Mouse (Mus musculus): ENCODE measurements at regions not wholly inside any gene's neighbourhood (a gene's known extent, or its start where the extent isn't known, plus 50 kb on each side); places are given as distances from the start of the nearest gene placed in this dataset.
A peak's percentile ranks its signal among the peaks of the same experiment; 100 is the strongest.

GRCm38 (mm10) chr11:63570646-63571045 lies 351.4 kb downstream of the Hs3st3b1 start:
- DNase-seq (ENCODE audit: low read depth, low spot score), result no peak

DNA sequence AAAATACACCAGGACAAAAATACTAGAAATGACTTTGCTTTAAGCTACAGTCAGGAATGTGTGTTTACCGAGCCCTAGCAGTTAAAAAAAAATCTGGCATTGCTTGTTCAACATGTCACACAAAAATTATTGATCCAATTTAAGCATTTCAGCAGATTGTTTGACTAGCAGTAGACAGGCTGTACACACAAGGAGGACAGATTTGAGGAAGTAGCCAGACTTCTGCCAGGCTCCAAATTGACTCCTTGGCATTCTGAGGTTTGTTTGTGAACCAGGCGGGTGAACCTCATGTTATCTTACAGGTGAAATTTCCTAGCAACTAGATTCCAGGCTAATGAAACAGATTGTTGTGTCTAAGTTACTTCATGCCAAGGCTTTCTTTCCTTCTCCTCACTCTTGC lies 348.8 kb downstream of the Hs3st3b1 start:
- DNase-seq (ENCODE audit: low read depth, low spot score), result no peak

DNA sequence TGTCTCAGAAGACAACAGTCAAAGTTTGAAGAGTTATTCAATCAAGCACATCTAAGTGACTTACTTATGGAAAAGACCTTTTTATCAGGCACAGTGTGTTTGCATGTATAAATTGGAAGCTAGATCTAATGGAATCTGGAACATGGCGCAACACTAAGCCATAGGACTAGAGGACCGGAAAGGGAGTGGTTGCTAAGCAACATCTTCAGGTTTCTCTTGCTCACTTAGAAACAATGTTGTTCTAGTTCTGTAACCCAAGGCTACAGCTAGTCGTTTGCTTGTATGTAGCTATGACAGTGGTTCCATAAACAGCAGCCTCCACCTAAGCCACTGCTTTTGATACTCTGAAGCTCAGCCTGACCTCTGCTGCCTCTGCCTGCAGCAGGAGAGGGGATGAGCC lies 338.8 kb downstream of the Hs3st3b1 start:
- DNase-seq (ENCODE audit: low read depth, low spot score), result no peak

DNA sequence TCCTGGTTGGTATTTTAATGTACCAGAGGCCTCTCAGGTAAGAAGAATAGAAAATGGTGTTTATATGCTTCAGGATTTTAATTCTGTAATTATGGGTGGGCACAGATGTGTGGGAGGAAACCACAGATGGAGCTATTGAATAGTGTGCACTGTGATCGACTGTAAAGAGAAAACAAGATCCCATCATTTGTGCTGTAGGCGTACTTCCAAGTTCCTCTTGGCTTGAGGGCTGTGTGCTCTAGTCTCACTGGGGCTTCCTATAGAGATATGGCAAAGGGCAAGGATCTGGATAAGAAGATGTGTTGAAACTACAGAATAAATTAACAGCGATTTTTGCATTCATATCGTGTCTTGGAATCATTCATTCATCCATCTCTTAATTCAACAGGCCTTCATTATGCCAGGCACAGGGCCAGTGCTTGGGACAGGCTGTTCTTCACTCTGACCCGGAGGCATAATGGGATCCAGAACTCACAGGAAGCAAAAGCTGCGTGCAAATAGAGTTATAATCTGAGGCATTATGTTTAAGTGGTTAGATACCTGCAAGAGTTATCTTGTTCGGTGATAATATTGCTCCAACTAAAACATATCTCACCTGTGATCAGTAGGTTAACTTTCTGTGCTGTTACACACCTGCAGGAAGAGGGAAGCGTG lies 336.7 kb downstream of the Hs3st3b1 start:
- no peak for DNase-seq (ENCODE audit: low read depth, low spot score)

GRCm38 (mm10) chr11:63620220-63620619 lies 301.9 kb downstream of the Hs3st3b1 start:
- DNase-seq (ENCODE audit: low read depth, low spot score), result no peak

DNA sequence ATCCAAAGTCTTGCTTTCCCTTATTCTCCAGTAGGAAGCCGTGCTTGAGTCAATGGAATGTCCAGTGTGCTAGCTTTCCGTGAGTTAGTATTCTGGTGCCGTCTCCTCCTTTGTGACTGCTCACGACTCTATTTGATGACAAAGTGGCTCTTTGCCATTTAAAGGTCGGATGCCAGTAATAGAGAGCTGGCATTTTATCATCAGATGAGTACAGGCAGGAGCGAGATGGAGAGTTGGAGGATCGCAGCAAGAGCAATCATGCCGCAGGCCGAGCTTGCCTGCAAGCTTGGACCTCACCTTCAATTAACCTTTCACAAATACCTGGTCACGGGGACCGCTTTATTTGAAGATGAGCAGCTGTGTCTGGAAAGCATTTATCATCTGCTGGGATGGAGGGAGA lies 291.8 kb downstream of the Hs3st3b1 start:
- DNase-seq (ENCODE audit: low read depth, low spot score), result no peak

GRCm38 (mm10) chr11:63657057-63657456 lies 265.0 kb downstream of the Hs3st3b1 start:
- DNase-seq (ENCODE audit: low read depth, low spot score), result no peak

- DNase-seq (ENCODE audit: low read depth, low spot score), result no peak
These were observed 256.7 kb downstream of the Hs3st3b1 start for GRCm38 (mm10) chr11:63665268-63665934.

GRCm38 (mm10) chr11:63670477-63670876 lies 251.6 kb downstream of the Hs3st3b1 start:
- no peak for DNase-seq (ENCODE audit: low read depth, low spot score)

- DNase-seq (ENCODE audit: low read depth, low spot score), result no peak
These were observed 250.3 kb downstream of the Hs3st3b1 start for GRCm38 (mm10) chr11:63671816-63672215.

DNA sequence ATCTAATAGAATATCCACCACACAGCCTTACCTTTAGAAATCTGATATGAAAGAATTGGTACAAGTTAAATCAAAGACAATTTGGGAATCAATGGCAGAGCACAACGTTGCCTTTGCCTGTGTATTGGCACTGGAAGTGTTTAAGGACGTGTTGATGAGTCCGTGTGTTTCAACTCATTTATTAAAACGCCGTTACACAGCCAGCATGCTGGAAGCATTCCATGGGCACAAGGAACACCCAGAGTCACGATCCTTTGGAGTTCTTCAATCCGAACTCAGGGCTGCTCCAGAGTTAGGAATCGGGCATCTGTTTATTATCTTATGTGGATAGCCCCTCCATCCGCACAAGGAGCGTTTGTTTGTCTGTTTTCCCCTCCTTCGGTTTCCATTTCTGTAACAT lies 244.2 kb downstream of the Hs3st3b1 start:
- no peak for DNase-seq (ENCODE audit: low read depth, low spot score)

DNA sequence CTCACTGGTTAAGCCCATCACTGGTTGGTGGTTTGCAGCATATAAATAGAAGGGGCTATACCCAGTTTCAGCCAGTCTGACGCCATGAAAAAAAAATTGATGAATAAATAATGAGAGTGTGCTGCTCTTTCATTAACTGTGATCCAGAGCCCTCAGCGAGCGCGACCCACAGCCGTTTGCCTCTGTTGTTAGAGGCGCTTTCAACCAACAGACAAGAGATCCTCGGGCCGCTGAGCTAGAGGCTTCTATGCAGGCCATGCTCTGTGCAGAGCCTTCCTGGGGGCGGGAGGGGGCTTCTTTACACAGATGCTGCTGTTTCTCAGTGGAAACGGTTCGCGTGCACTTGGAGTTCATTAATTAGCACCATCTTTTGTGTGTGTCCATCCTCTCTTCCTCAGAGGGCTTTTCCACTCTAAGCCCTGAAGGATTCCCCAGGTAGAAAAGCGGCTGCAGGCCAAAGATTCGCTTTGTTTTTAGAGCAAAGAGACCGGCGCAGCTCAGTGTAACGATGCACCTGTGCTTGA lies 243.6 kb downstream of the Hs3st3b1 start:
- no peak for DNase-seq (ENCODE audit: low read depth, low spot score)

DNA sequence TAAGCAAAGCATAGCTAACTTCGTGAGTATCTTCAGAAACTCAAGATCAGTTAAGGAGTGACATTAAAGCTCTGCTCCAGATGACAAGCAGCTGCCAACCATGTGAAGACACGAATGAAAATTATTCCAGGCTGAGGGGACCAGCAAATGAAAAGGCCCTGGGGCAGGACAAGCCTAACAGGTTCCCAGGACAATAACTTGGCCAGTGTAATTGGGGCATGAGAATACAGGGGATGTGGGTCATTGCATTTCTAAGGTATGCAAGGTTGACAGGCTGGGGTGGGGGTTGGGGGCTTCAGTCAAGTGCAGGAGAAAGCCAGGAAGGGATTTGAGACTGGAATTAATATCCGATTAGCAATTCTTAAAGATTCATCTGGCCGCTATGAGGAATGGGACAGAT lies 242.6 kb downstream of the Hs3st3b1 start:
- DNase-seq (ENCODE audit: low read depth, low spot score), result no peak

DNA sequence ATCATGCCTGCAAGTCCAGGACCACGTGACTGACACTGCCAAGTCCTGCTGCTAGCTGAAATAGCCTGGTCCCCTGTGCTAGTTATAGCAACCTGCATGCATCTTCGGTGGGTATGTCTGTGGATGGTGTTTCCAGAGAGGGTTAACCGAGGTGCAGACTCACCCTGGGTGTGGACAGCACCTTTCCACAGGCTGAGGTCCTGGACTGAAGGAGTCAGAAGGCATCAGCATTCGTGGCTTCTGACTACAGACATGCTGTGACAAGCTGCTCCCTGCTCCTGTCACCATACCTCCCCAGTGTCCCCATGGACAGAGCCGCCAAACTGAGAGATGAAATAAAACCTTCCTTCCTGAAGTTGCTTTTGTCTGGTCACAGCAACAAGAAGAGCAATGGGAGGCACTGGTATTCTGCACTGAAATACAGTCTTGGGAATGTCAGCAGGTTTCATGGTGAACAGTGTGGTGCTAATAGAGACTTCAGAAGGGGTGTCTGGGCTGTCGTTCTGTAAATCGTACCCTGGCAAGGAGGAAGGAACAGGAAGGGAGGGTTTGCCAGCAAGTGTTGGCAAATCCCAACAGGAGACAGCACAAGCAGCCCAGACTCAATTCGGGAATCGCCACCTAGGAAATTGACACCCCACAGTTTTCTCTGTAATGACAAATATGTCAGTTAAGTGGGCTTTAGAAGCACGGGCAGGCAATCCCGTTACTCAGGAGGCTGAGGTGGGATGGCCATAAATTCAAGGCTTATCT lies 237.7 kb downstream of the Hs3st3b1 start:
- DNase-seq (ENCODE audit: low read depth, low spot score), result no peak

DNA sequence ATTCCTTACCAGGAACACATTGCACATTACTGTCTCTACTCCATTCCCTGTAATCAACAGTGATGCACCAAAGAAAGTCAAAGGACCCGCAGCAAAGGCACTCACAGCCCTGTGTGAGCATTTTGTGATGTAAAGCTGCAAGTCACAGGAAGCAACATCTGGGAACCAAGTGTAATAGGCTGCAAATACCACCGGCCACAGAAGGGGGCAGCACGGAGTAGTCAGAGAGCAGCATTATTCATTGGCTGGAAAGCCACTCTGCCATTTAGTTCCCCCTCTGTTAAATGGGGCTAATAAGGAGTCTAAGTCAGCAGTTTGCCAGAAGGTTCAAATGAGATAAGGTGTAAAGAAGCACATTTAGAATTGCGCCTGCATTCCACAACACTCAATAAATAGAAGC lies 231.0 kb downstream of the Hs3st3b1 start:
- no peak for DNase-seq (ENCODE audit: low read depth, low spot score)

DNA sequence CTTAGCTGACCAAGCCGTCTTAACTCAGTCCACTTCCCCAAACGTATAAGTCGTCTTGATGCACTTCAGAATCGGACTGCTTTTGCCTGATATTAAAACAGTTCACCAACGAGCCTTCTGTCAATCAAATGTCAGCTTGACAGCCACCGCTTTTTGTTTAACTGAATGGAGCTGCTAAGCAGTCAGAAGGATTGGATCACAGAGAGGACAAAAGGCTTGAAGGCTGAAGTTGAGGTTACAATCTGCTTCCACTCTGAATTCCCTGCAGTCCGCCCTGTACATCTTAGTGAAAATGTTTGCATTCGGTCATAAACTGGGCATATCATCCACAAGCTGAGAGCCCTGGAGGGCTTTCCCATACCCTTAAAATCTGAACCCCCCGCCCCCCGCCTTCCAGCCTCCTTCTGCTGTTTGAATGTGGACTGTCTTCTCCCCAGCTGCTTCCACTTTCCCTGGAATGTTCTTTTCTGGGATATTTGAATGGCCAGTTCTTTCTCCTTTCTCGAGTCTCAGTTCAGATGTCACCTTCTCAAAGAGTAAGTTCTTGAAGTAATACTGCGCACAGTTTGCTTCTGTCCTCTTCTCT lies 217.0 kb downstream of the Hs3st3b1 start:
- no peak for DNase-seq (ENCODE audit: low read depth, low spot score)

GRCm38 (mm10) chr11:63706057-63706456 lies 216.0 kb downstream of the Hs3st3b1 start:
- no peak for DNase-seq (ENCODE audit: low read depth, low spot score)

DNA sequence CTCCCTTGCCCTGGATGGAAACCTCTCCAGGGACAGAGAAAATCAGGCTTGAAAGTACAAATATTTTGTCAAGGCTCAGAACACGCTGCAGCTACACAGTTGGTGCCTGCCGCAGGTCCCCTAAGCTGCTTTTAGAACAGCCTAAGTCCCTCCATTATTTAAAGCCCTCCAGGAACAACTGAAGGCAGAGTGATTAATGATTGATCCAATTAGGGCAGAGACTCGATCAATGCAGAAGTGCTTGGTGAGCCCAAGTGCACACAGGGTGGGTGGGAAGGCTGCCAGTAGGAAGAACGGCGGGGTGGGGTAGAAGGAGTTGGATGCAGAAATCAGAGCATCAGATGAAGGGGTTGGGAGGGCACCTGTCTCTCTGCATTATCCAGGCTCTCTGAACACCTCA lies 215.0 kb downstream of the Hs3st3b1 start:
- peak; percentile 42 for DNase-seq (ENCODE audit: low read depth, low spot score)

DNA sequence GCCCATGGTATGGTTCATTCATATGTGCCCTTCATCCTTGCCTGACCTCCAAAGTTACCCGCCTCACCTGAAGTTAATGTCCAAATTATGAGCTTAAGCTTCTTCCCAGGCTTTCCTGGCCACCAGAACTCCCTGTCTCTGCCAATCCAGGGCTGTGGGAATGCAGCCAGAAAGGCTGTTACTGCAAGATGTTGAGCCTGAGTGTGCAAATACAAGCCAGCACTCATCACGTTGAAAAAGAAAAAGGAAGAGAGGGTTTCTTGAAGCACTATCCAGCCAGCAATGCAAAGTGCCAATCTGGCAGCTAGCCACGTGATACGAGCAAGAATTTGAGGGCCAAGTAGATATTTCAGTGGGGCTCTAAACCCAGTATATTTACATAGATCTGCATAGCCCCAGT lies 213.7 kb downstream of the Hs3st3b1 start:
- no peak for DNase-seq (ENCODE audit: low read depth, low spot score)

DNA sequence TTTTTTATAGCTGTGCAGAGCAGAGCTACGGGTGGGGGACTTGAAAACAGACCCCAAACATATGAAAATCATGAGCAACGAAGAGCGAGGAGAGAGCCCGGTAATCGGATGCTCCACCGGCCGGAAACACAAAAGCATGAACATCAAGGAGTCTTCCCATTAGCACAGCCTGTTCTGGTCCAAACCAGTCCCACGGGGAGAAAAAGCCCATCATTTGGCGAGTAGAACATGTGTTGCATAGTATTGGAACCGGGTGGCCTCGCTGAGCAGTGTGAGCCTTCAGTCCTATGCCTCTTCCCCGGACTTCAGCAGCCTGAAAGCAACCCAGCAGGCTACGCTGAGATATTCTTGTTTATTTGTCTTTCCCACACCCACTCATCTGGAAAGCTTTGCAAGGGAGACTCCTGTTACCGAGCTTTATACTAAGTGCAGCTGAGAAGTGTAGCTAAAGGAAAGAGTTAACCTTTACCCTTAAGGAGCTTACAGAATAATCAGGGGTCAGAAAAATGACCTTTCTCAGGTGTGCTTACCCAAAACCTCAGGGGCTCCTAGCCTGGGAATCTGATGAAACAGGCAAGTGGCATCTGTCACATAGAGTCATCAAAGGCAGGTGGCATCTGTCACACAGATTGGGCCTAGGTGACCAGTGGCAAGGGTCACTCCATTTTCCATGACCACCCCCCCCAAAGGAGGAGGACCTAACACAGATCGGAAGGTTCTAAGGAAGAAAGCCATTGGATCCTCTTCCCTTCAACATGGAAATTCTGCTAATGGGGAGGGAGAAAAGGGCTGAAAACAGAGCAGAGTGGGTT lies 209.8 kb downstream of the Hs3st3b1 start:
- DNase-seq (ENCODE audit: low read depth, low spot score), result no peak

GRCm38 (mm10) chr11:63722261-63722660 lies 199.8 kb downstream of the Hs3st3b1 start:
- DNase-seq (ENCODE audit: low read depth, low spot score), result no peak

All from retina, adult 2 months (tissue).